Mouse (Mus musculus) forebrain, embryonic 15.5 days (tissue): ENCODE measurements around the gene Exd2. TPM values are rescaled to one million over a fixed set of nuclear protein-coding genes. Genes with fewer than 3 reads are reported as not detected.

Experiments
- ATAC-seq: fragments of 200-750 bp; cut with Nextera tagmentation; replicated peaks from 2 replicates; pipeline ENCODE4 v1.8.0; 2017; ENCODE audit warnings: mild to moderate bottlenecking, moderate TSS enrichment, moderate library complexity
- H3K27ac ChIP-seq: fragments of 300-500 bp; sonication (generic); replicated peaks from 2 replicates; pipeline ENCODE4 v1.5.1; 2015; ENCODE audit warnings: mild to moderate bottlenecking, inconsistent platforms
- H3K27me3 ChIP-seq: fragments of 300-500 bp; sonication (generic); 2 replicates; pipeline ENCODE4 v1.6.1; 2015; ENCODE audit warnings: inconsistent platforms
- H3K36me3 ChIP-seq: fragments of 300-500 bp; sonication (generic); 2 replicates; pipeline ENCODE4 v1.6.1; 2015; ENCODE audit warnings: mild to moderate bottlenecking, inconsistent platforms
- H3K4me1 ChIP-seq: fragments of 300-500 bp; sonication (generic); 2 replicates; pipeline ENCODE4 v1.6.1; 2015; ENCODE audit warnings: inconsistent platforms
- H3K4me2 ChIP-seq: fragments of 300-500 bp; sonication (generic); replicated peaks from 2 replicates; pipeline ENCODE4 v1.6.1; 2015; ENCODE audit warnings: mild to moderate bottlenecking, inconsistent platforms
- H3K4me3 ChIP-seq: fragments of 300-500 bp; sonication (generic); 2 replicates; pipeline ENCODE4 v1.5.1; 2015; ENCODE audit warnings: mild to moderate bottlenecking, inconsistent platforms
- H3K9ac ChIP-seq: fragments of 300-500 bp; sonication (generic); replicated peaks from 2 replicates; pipeline ENCODE4 v1.6.1; 2015; ENCODE audit warnings: mild to moderate bottlenecking, inconsistent platforms
- H3K9me3 ChIP-seq: fragments of 300-500 bp; sonication (generic); 2 replicates; pipeline ENCODE4 v1.6.1; 2016; ENCODE audit warnings: inconsistent platforms
- WGBS: fragments of 180-500 bp; shearing (Covaris S2); methylation state at CpG from one replicate; pipeline ENCODE4 v1.1.7; 2015; ENCODE audit warnings: mixed read lengths; 5-methylcytosine and 5-hydroxymethylcytosine counted together
- polyA plus RNA-seq: library from polyadenylated mRNA; unstranded; fragments of >200 nt; fragmentation: Nextera tagmentation; extraction: Ambion mirVana; gene quantifications from 2 replicates; pipeline ENCODE4 v1.2.1, GENCODE M21; 2015

Gene Exd2
- polyA plus RNA-seq, 1 experiment from 2014 or later: 62.0 TPM

- WGBS: 83% methylated on average over 5 of the region's 5 CpGs
- H3K9ac ChIP-seq: no peak overlapping the region
- no peaks in the 10 kb centered on the region for H3K27me3 ChIP-seq
- H3K4me3 ChIP-seq: no peak overlapping the region
- H3K9me3 ChIP-seq: no peaks in the 10 kb centered on the region
- no peak for ATAC-seq
- no peaks in the 10 kb centered on the region for H3K4me1 ChIP-seq
- H3K36me3 ChIP-seq: 0 out of 2 replicates have a peak, but pooled peaks cover 6% of the 10 kb centered on the region
- no peak overlapping the region for H3K27ac ChIP-seq
- no peak overlapping the region for H3K4me2 ChIP-seq
Observed at GRCm38 (mm10) chr12:80504718-80505117, 41.8 kb downstream of the Exd2 start.

DNA sequence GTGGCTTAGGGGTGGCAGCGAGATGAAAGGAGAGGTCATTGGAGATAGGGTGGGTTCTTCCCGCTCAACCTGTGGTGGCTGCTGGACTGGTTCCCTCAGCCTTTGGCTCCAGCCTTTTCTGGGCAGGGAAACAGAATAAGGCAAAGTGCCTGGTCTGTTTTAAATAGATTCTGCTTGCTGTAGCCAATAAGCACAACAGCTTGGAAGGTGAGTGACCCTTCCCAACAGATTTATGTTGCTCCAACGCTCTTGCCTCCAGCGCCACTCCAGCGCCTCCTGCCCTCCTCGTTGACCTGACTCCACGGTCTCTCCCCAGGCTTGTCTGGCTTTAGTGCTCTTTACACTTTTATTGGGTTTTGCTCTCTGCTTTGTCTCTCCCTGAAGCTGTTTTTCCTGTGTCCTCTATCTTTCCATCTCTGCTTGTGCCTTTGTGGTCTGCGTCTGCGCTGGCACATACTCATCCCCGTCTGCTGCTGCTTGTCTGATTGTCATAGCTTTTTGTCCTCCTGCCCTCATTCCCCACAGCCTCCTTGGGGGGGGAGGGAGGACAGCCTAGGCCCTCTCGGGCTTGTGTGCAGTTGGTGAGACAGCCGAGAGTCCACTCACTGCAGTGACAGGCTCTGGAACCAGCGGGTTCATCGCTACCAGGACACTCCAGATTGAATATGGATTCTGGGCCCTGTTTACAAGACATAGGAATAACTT lies 44.3 kb downstream of the Exd2 start:
- no peak for ATAC-seq
- H3K9ac ChIP-seq: no peak overlapping the region
- 73% methylated on average over 14 of the region's 14 CpGs for WGBS
- H3K4me2 ChIP-seq: no peak overlapping the region
- no peaks in the 10 kb centered on the region for H3K9me3 ChIP-seq
- H3K4me3 ChIP-seq: no peak overlapping the region
- no peaks in the 10 kb centered on the region for H3K36me3 ChIP-seq
- no peaks in the 10 kb centered on the region for H3K4me1 ChIP-seq
- no peak overlapping the region for H3K27ac ChIP-seq
- H3K27me3 ChIP-seq: no peaks in the 10 kb centered on the region

GRCm38 (mm10) chr12:80517977-80518376 lies 55.1 kb downstream of the Exd2 start, which contains the start of gene Galnt16:
Gene Galnt16, plus strand, starts transcription at chr12:80518277.
- peak within 1 kb of the TSS; percentile 68 for H3K9ac ChIP-seq
- H3K9me3 ChIP-seq: no peaks in the 10 kb centered on the region
- 7% methylated on average over 14 of the region's 14 CpGs for WGBS
- peak within 1 kb of the TSS; percentile 95 for H3K4me2 ChIP-seq
- H3K4me3 ChIP-seq: peak within 1 kb of the TSS; percentile 88
- peaks cover 29% of the 10 kb centered on the region for H3K4me1 ChIP-seq
- no peaks in the 10 kb centered on the region for H3K27me3 ChIP-seq
- no peak for ATAC-seq
- no peaks in the 10 kb centered on the region for H3K36me3 ChIP-seq
- peak within 1 kb of the TSS; percentile 87 for H3K27ac ChIP-seq

GRCm38 (mm10) chr12:80518393-80518756 lies 55.5 kb downstream of the Exd2 start:
- ATAC-seq: peak; percentile 53
- peak overlapping the region; percentile 87 for H3K27ac ChIP-seq
- H3K4me2 ChIP-seq: peak overlapping the region; percentile 95
- no peaks in the 10 kb centered on the region for H3K27me3 ChIP-seq
- H3K4me3 ChIP-seq: peak overlapping the region; percentile 88
- H3K9me3 ChIP-seq: no peaks in the 10 kb centered on the region
- H3K4me1 ChIP-seq: peaks cover 29% of the 10 kb centered on the region
- H3K36me3 ChIP-seq: no peaks in the 10 kb centered on the region
- H3K9ac ChIP-seq: peak overlapping the region; percentile 68
- under 1% methylated on average over 25 of the region's 25 CpGs for WGBS

GRCm38 (mm10) chr12:80518757-80519620 lies 56.1 kb downstream of the Exd2 start:
- Histone ChIP-seq H3K9ac (peak overlapping the region; percentile 68), H3K36me3 (no peaks in the 10 kb centered on the region), H3K9me3 (no peaks in the 10 kb centered on the region), H3K27me3 (no peaks in the 10 kb centered on the region), H3K4me2 (peak overlapping the region; percentile 95), H3K4me3 (peak overlapping the region; percentile 88), H3K4me1 (peaks cover 29% of the 10 kb centered on the region), H3K27ac (peak overlapping the region; percentile 87)
- ATAC-seq: peak; percentile 77
- under 1% methylated on average over 89 of the region's 90 CpGs for WGBS

DNA sequence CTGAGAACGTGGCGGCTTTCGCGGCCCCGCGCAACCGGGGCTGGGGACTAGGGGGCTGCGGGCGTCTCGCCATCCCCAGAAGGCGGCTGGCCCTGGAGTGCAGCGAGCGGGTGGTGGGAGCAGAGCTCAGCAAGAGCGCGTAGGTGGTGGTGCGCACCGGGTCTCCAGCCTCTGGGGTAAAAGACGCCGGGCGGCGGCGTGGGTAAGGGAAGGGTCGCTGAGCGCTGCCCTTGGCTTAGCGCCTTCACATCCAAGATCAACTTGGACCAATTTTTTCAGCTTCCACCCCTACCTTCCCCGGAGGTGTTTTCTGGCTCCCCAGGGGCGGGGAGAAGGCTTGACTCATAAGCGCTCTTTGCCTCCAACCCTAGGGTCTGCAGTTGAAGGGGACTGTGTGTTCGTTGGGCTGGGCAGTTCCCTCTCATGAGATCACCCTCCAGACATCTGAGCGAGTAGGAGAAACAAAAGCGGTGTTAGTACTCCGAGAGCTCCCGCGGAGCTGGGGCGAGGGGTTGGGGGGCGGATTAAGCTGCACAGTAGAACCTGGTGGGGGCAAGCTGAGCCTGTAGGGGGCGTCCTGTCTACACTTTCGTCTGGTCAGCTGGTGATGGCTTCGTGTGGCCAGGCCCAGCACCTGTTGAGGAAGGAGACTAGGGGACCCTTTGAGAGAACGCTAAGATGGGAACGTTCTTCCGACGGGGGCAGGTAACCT lies 56.9 kb downstream of the Exd2 start:
- ATAC-seq: peak; percentile 30
- peak overlapping the region; percentile 68 for H3K9ac ChIP-seq
- WGBS: 2% methylated on average over 36 of the region's 43 CpGs
- H3K4me1 ChIP-seq: peaks cover 29% of the 10 kb centered on the region
- H3K9me3 ChIP-seq: no peaks in the 10 kb centered on the region
- peak overlapping the region; percentile 88 for H3K4me3 ChIP-seq
- peak overlapping the region; percentile 95 for H3K4me2 ChIP-seq
- peak overlapping the region; percentile 87 for H3K27ac ChIP-seq
- H3K36me3 ChIP-seq: no peaks in the 10 kb centered on the region
- H3K27me3 ChIP-seq: no peaks in the 10 kb centered on the region

GRCm38 (mm10) chr12:80522006-80522405 lies 59.1 kb downstream of the Exd2 start:
- no peak overlapping the region for H3K9ac ChIP-seq
- no peak overlapping the region for H3K4me2 ChIP-seq
- no peaks in the 10 kb centered on the region for H3K36me3 ChIP-seq
- H3K4me3 ChIP-seq: no peak overlapping the region
- no peak for ATAC-seq
- no peaks in the 10 kb centered on the region for H3K9me3 ChIP-seq
- H3K27ac ChIP-seq: peak overlapping the region; percentile 0; the same call in 1 of the 2 replicates
- H3K27me3 ChIP-seq: no peaks in the 10 kb centered on the region
- WGBS: 44% methylated on average over 3 of the region's 3 CpGs
- peaks cover 47% of the 10 kb centered on the region for H3K4me1 ChIP-seq

GRCm38 (mm10) chr12:80524276-80524921 lies 61.5 kb downstream of the Exd2 start:
- Histone ChIP-seq H3K36me3 (no peaks in the 10 kb centered on the region), H3K27me3 (no peaks in the 10 kb centered on the region), H3K27ac (no peak overlapping the region), H3K4me3 (no peak overlapping the region), H3K9me3 (no peaks in the 10 kb centered on the region), H3K4me1 (peaks cover 54% of the 10 kb centered on the region), H3K9ac (no peak overlapping the region), H3K4me2 (no peak overlapping the region)
- WGBS: 30% methylated on average over 12 of the region's 12 CpGs
- no peak for ATAC-seq

DNA sequence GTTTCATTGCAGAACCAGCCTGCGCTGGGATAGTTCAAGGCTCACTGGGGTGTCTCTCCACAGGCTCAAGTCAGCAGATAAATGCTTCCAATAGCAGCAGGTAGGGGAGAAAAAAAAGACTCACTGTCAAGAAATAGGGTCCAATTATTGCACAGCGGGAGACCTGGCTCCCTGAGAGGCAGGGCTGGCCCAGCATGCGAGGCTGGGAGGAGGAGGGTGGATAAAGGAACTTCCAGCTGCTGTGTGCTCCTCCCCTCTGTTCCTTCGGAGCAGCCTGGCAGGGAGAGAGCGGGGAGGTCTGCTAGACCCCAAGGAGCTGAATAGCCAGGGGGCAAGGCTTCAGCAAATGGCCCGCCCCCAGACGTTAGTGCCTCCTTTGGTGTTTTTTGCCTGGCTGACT lies 62.6 kb downstream of the Exd2 start:
- Histone ChIP-seq H3K27me3 (no peaks in the 10 kb centered on the region), H3K9ac (no peak overlapping the region), H3K4me2 (no peak overlapping the region), H3K4me3 (no peak overlapping the region), H3K4me1 (peaks cover 49% of the 10 kb centered on the region), H3K36me3 (no peaks in the 10 kb centered on the region), H3K27ac (peak overlapping the region; percentile 6; the same call in 1 of the 2 replicates), H3K9me3 (no peaks in the 10 kb centered on the region)
- WGBS: 2% methylated on average over 7 of the region's 7 CpGs
- ATAC-seq: peak; percentile 44; the same call in 1 of the 2 replicates

GRCm38 (mm10) chr12:80526511-80526910 lies 63.6 kb downstream of the Exd2 start:
- Histone ChIP-seq H3K4me3 (no peak overlapping the region), H3K4me2 (no peak overlapping the region), H3K36me3 (no peaks in the 10 kb centered on the region), H3K9ac (no peak overlapping the region), H3K4me1 (peaks cover 42% of the 10 kb centered on the region), H3K27me3 (no peaks in the 10 kb centered on the region), H3K27ac (no peak overlapping the region), H3K9me3 (no peaks in the 10 kb centered on the region)
- ATAC-seq: no peak
- 55% methylated on average over 2 of the region's 2 CpGs for WGBS

DNA sequence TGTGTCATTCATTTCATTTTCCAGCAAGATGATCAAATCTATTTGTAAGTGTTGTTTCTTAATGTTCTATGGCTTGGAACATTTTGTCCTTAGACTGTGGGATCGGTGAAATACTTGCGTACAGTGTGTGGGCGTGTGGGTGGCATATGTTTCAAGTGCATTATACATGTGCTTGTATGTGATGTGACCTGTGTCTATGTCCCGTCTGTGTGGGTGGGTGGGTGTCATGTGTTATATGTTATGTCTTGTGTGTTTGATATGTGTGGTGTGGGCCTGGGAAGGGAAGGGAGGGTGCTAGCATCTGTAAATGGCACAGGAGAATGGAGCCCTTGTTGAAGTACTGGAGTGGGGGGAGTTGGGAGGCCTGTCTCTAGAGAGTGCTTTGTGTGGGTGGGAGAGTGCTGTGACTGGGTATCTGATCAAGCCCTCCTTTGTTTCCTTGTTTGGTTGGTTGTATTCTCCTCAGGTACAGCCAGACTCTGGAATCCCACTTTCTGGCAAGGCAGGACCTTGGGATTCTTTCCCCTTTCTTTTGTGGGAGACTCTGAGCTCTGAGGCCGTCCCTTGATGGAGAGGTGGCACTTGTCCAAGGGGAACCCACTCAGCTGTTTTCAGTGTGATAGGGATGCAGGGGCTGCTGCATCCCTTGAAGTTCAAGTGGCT lies 65.0 kb downstream of the Exd2 start:
- no peaks in the 10 kb centered on the region for H3K27me3 ChIP-seq
- peaks cover 36% of the 10 kb centered on the region for H3K4me1 ChIP-seq
- no peaks in the 10 kb centered on the region for H3K36me3 ChIP-seq
- peak overlapping the region; percentile 63 for H3K27ac ChIP-seq
- H3K4me3 ChIP-seq: no peak overlapping the region
- ATAC-seq: peak; percentile 33
- H3K9me3 ChIP-seq: no peaks in the 10 kb centered on the region
- H3K4me2 ChIP-seq: no peak overlapping the region
- WGBS: 55% methylated on average over 5 of the region's 5 CpGs
- H3K9ac ChIP-seq: no peak overlapping the region
